Mouse (Mus musculus): ENCODE data around the gene Dcaf5. TPM values are rescaled to one million over a fixed set of nuclear protein-coding genes. Genes with fewer than 3 reads are reported as not detected.

Gene Dcaf5
- polyA plus RNA-seq, 1 experiment: 18.1 TPM

- TF ChIP-seq CTCF (IDR thresholded peaks at IDR 0.05; ENCODE audit: low read depth, low read length) (no peak), POLR2A (IDR thresholded peaks at IDR 0.05; ENCODE audit: borderline replicate concordance, low read depth, low read length) (no peak)
- peaks cover 23% of the 10 kb centered on the region for H3K4me1 ChIP-seq (ENCODE audit: control insufficient read depth, insufficient read depth, low read length)
- no peak overlapping the region for H3K4me3 ChIP-seq (ENCODE audit: insufficient read depth, low read length)
- H3K27ac ChIP-seq (ENCODE audit: insufficient read depth, low read depth, low read length): no peak overlapping the region
Measured at GRCm38 (mm10) chr12:80366004-80366480, 70.4 kb downstream of the Dcaf5 start.

GRCm38 (mm10) chr12:80365345-80365744, 71.1 kb downstream of the Dcaf5 start:
- no peak for TF ChIP-seq POLR2A (IDR thresholded peaks at IDR 0.05; ENCODE audit: borderline replicate concordance, low read depth, low read length)
- TF ChIP-seq CTCF (IDR thresholded peaks at IDR 0.05; ENCODE audit: low read depth, low read length): no peak
- Histone ChIP-seq H3K27ac (ENCODE audit: insufficient read depth, low read depth, low read length) (no peak overlapping the region), H3K4me1 (ENCODE audit: control insufficient read depth, insufficient read depth, low read length) (peaks cover 29% of the 10 kb centered on the region), H3K4me3 (ENCODE audit: insufficient read depth, low read length) (no peak overlapping the region)

GRCm38 (mm10) chr12:80361655-80362054, 74.7 kb downstream of the Dcaf5 start:
- TF ChIP-seq CTCF (IDR thresholded peaks at IDR 0.05; ENCODE audit: low read depth, low read length) (no peak), POLR2A (IDR thresholded peaks at IDR 0.05; ENCODE audit: borderline replicate concordance, low read depth, low read length) (no peak)
- no peak overlapping the region for H3K4me3 ChIP-seq (ENCODE audit: insufficient read depth, low read length)
- H3K27ac ChIP-seq (ENCODE audit: insufficient read depth, low read depth, low read length): no peak overlapping the region
- peaks cover 38% of the 10 kb centered on the region for H3K4me1 ChIP-seq (ENCODE audit: control insufficient read depth, insufficient read depth, low read length)

GRCm38 (mm10) chr12:80360321-80360720, 76.1 kb downstream of the Dcaf5 start:
- TF ChIP-seq POLR2A (IDR thresholded peaks at IDR 0.05; ENCODE audit: borderline replicate concordance, low read depth, low read length) (no peak), CTCF (IDR thresholded peaks at IDR 0.05; ENCODE audit: low read depth, low read length) (no peak)
- Histone ChIP-seq H3K4me1 (ENCODE audit: control insufficient read depth, insufficient read depth, low read length) (peaks cover 25% of the 10 kb centered on the region), H3K4me3 (ENCODE audit: insufficient read depth, low read length) (no peak overlapping the region)

GRCm38 (mm10) chr12:80344777-80345231, 91.6 kb downstream of the Dcaf5 start:
- TF ChIP-seq CTCF (IDR thresholded peaks at IDR 0.05; ENCODE audit: low read depth, low read length) (no peak), POLR2A (IDR thresholded peaks at IDR 0.05; ENCODE audit: borderline replicate concordance, low read depth, low read length) (no peak)
- Histone ChIP-seq H3K4me1 (ENCODE audit: control insufficient read depth, insufficient read depth, low read length) (peaks cover 14% of the 10 kb centered on the region), H3K27ac (ENCODE audit: insufficient read depth, low read depth, low read length) (no peak overlapping the region), H3K4me3 (ENCODE audit: insufficient read depth, low read length) (no peak overlapping the region)

More at GRCm38 (mm10) chr12:80360321-80360720, 76.1 kb downstream of the Dcaf5 start:
- no peak overlapping the region for H3K27ac ChIP-seq (ENCODE audit: insufficient read depth, low read depth, low read length)

GRCm38 (mm10) chr12:80340936-80341335, 95.5 kb downstream of the Dcaf5 start:
- Histone ChIP-seq H3K27ac (ENCODE audit: insufficient read depth, low read depth, low read length) (no peak overlapping the region), H3K4me1 (ENCODE audit: control insufficient read depth, insufficient read depth, low read length) (peaks cover 24% of the 10 kb centered on the region), H3K4me3 (ENCODE audit: insufficient read depth, low read length) (no peak overlapping the region)
- no peak for TF ChIP-seq CTCF (IDR thresholded peaks at IDR 0.05; ENCODE audit: low read depth, low read length)
- no peak for TF ChIP-seq POLR2A (IDR thresholded peaks at IDR 0.05; ENCODE audit: borderline replicate concordance, low read depth, low read length)

- Histone ChIP-seq H3K4me1 (ENCODE audit: control insufficient read depth, insufficient read depth, low read length) (peaks cover 66% of the 10 kb centered on the region), H3K4me3 (ENCODE audit: insufficient read depth, low read length) (no peak overlapping the region), H3K27ac (ENCODE audit: insufficient read depth, low read depth, low read length) (no peak overlapping the region)
- TF ChIP-seq CTCF (IDR thresholded peaks at IDR 0.05; ENCODE audit: low read depth, low read length) (no peak), POLR2A (IDR thresholded peaks at IDR 0.05; ENCODE audit: borderline replicate concordance, low read depth, low read length) (no peak)
Measured at GRCm38 (mm10) chr12:80334162-80334561, 102.2 kb downstream of the Dcaf5 start.

GRCm38 (mm10) chr12:80331634-80332033, 104.8 kb downstream of the Dcaf5 start:
- Histone ChIP-seq H3K4me1 (ENCODE audit: control insufficient read depth, insufficient read depth, low read length) (peaks cover 69% of the 10 kb centered on the region), H3K27ac (ENCODE audit: insufficient read depth, low read depth, low read length) (peak overlapping the region; percentile 58), H3K4me3 (ENCODE audit: insufficient read depth, low read length) (no peak overlapping the region)
- TF ChIP-seq POLR2A (IDR thresholded peaks at IDR 0.05; ENCODE audit: borderline replicate concordance, low read depth, low read length) (no peak), CTCF (IDR thresholded peaks at IDR 0.05; ENCODE audit: low read depth, low read length) (no peak)

- TF ChIP-seq CTCF (IDR thresholded peaks at IDR 0.05; ENCODE audit: low read depth, low read length) (no peak), POLR2A (IDR thresholded peaks at IDR 0.05; ENCODE audit: borderline replicate concordance, low read depth, low read length) (no peak)
- Histone ChIP-seq H3K4me1 (ENCODE audit: control insufficient read depth, insufficient read depth, low read length) (peaks cover 75% of the 10 kb centered on the region), H3K27ac (ENCODE audit: insufficient read depth, low read depth, low read length) (no peak overlapping the region), H3K4me3 (ENCODE audit: insufficient read depth, low read length) (no peak overlapping the region)
Measured at GRCm38 (mm10) chr12:80330819-80331218, 105.6 kb downstream of the Dcaf5 start.

- H3K4me1 ChIP-seq (ENCODE audit: control insufficient read depth, insufficient read depth, low read length): peaks cover 79% of the 10 kb centered on the region
- no peak overlapping the region for H3K4me3 ChIP-seq (ENCODE audit: insufficient read depth, low read length)
- no peak overlapping the region for H3K27ac ChIP-seq (ENCODE audit: insufficient read depth, low read depth, low read length)
- TF ChIP-seq CTCF (IDR thresholded peaks at IDR 0.05; ENCODE audit: low read depth, low read length) (no peak), POLR2A (IDR thresholded peaks at IDR 0.05; ENCODE audit: borderline replicate concordance, low read depth, low read length) (no peak)
Measured at GRCm38 (mm10) chr12:80329641-80330040, 106.8 kb downstream of the Dcaf5 start.

Measured in bone marrow macrophage, adult 2 months (primary cell).